Mouse (Mus musculus) gastrocnemius, postnatal 14 days (tissue): ENCODE data around the gene Evc2. TPM values are rescaled to one million over a fixed set of nuclear protein-coding genes. Genes with fewer than 3 reads are reported as not detected.

Source experiments
- DNase-seq: peaks from one replicate; pipeline ENCODE4 v3.0.0; 2021; ENCODE audit warnings: mixed read lengths
- intact Hi-C: fragments of 180-260 bp; cut with DNase I; formaldehyde crosslinking; loops from one replicate; pipeline ENCODE4 v1.15.1; 2025; ENCODE audit warnings: low total_unique reads
- long read RNA-seq, 2 experiments: library from polyadenylated mRNA; stranded (forward); transcript quantifications; one replicate each; pipeline ENCODE4 v2.0.0; 2021
- total RNA-seq, 2 experiments: library from RNA; stranded (reverse); gene quantifications; 2 replicates each; pipeline ENCODE4 v1.2.3; 2021

The Evc2 gene
- 1 to 10 TPM; 6.9 to 7.2 TPM for total RNA-seq
- long read RNA-seq, experiment 1, full-length matches to known transcripts, result 3 of 10 reads
- long read RNA-seq, experiment 1, partial matches to known transcripts, result 1 of 10 reads
- long read RNA-seq, experiment 1, other reads (novel, unspliced or antisense), result 6 of 10 reads
- long read RNA-seq, experiment 2, full-length matches to known transcripts, result 4 of 19 reads
- long read RNA-seq, experiment 2, partial matches to known transcripts, result 1 of 19 reads
- long read RNA-seq, experiment 2, other reads (novel, unspliced or antisense), result 14 of 19 reads

DNA sequence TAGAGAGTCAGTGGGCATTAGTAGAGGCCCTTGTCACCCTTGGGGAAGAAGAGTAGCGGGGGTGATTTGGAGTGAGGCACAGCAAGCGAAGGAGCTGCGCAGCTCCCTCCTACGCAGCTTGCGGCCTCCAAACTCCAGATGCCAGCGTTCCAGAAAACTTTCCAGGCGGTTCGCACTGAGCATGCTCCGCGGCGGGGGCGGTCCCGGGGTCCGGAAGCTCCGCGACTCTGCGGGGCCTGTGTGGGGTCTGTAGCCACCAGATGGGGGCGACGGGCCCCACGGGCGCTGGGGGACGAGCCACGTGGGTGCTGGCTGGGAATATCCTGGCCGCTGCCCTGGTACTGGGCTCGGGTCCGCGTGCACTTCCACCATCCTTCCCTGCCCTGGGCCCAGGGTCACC lies at the start of gene Evc2:
Evc2 (plus strand) TSS at position 212 of the 400 bp plus-strand sequence.
- intact Hi-C loops, result no loop called here
- peak; percentile 80 for DNase-seq

DNA sequence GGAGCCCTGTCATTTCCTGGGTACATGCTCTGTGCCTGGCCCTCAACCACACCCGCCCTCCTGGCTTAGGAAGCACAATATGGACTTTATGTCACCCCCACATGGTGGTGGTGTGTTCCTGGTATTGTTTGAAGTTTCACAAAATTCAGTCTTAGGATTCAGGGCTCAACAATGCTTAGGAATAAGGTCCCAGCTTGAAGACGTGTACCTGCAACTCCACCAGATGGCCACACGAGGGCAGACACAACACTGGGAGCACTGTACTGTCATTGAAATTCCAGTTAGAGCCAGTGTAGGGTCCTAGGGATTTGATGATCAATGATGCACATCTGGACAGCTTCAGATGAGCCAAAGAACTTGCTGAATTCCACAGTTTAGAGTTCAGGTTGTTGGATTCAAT lies 49.1 kb upstream of the Evc2 start:
- intact Hi-C loops, result no loop called here

DNA sequence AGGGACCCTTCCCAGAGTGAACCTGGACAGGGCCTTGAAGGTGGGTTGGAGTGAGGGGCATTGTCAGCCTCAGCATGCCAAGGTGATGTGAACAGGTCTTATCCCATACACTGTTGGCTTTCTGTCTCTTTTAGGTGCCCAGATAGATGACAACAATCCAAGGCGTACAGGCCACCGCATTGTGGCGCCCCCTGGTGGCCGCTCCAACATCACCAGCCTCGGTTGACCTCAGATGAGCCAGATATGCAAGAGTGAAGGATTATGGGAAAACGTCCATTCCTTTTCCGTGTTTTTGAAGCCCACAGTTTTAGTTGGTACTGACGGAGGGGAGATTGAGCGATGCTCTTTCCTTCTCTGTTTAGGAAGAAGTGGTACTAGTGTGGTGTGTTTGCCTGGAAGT lies 47.3 kb upstream of the Evc2 start:
- DNase-seq, result no peak
- intact Hi-C loops, result loop anchor here (10.0 kb wide), 1 partner anchor 424 kb away; the partner anchor contains the start of gene Stk32b

More for the DNA sequence above, 49.1 kb upstream of the Evc2 start:
- DNase-seq, result no peak

DNA sequence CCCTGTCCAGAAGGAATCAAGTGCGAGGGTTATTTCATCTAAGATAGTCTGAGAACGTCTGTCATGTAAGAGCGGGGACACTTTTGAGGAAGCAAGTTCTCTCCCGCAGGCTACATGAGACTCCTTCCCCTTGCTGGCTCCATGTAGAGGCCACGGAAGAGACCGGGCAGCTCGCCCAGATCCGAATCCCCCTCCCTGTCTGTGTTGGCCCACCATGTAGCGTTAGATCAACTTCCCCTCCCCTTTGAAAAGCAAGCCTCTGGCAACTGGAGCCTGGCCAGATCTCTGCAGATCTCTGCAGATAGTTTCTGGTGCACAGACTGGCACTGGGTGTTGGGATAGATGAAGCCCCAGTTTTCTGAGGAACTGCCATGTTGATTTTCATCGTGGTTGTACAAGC lies 41.6 kb upstream of the Evc2 start:
- intact Hi-C loops, result loop anchor here (5.0 to 10.0 kb wide), 2 partner anchors 61 to 418 kb away; partner anchors contain the start of gene Stk32b
- DNase-seq, result no peak

DNA sequence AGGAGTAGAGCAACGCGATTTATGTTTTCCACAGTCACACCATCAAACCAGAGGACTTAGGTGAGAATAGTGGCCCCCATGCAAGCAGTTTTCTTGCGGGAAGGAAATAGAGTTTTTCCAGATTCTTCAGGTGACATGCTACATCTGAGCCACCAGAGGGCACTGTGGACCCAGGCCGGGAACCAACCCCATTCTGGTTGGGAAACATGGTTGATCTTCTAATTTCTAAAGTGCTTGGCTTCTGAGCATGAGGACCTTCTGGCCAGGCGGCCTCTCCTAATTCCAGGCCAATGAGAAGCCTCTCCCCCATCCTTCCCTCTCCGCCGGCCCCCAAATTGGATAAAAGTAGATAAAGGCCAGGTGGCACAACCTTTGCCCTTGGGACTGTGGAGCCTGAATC lies 39.9 kb upstream of the Evc2 start:
- intact Hi-C loops, result loop anchor here (5.0 to 10.0 kb wide), 2 partner anchors 59 to 416 kb away; partner anchors contain the start of gene Stk32b
- DNase-seq, result peak; percentile 23

DNA sequence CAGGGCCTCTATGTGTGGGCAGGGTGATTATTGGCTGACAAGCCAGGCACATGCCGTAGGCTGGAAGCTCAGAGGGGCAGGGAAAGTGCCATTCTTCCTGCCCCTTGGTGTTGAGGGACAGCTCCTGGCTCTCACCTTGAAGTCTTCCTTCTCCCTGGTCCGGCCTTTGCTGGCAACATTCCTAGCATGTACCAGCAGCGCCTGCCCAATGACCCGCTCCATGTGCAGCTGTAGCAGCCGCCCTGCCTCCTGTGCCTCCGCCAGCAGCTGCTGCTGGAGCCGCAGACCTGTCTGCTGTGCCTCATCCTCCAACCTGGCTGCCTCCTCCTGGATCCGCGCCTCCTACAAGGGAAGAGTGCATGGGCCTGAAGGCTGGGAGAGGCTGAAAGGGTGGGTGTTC lies 28.3 kb upstream of the Evc2 start:
- DNase-seq, result no peak
- intact Hi-C loops, result no loop called here

DNA sequence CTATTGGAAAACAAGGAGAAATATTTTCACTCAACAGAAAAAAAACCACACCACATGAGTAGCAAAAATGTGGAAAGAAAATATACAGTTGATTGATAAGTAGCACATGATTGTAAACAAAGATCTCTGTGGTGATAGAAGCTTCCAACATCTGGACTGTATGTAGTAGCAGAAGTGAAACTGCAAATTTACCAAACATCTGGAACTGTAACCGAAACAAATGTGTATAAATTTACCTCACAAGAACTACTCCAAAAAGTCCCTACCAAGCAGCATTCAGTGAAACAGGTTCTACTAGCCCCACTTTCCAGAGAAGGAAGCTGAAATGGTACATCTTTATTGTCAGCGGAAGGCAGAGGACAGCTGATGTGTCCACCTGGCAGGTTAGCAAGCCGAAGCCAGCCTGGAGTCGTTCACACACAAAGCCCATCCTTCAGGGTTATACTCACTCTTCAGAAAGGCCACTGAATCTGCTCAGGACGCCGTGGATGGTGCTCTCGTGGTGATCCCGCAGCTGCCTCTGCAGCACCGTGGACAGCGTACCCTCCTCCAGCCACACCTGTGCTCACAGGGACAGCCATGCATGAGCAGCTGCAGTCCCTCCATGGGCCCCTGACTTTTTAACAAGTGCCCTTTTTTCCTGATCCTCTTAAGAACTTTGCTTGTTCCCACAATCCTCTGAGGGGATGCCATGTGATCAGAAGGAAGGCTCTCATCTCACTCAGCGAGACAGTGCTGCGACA lies 25.1 kb upstream of the Evc2 start:
- no peak for DNase-seq
- intact Hi-C loops, result no loop called here

DNA sequence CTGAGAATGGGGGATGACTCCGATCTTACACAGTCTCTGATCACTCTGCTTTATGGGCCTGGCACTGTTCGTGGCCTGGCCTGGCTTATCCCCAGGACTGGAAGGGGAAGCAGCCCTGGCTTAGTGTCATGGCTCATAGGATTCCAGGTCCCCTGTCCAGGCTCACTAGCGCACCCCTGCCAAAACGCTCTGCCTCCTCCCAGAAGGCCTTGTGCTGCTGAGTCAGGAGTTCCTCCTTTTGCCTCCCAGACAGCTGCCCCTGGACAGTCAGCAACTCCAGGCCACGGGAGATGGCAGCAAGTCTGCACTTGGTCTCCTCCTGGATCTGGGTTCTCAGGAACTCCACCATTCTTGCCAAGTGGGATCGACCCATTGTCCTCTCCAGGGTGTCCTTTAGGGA lies 19.6 kb upstream of the Evc2 start:
- intact Hi-C loops, result no loop called here
- DNase-seq, result peak; percentile 57

DNA sequence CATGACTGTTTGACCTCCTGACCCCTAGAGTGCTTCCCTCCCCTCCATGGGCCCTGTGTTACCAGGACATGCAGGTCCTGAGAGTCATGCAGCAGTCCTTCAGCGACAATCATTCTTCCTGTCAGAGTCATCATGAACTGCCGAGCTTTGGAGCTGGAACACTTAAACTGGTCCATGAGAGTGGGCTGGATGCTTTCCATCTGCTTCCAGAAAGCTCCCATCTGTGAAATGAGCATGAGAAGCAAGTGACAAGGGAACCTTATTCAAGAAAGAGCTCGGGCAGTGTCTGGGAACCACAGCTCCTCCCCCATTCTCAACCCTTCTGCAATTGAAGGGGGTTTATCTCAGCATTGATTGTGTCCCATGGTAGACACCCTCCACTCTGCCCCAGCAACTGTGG lies 18.1 kb upstream of the Evc2 start:
- intact Hi-C loops, result no loop called here
- no peak for DNase-seq

DNA sequence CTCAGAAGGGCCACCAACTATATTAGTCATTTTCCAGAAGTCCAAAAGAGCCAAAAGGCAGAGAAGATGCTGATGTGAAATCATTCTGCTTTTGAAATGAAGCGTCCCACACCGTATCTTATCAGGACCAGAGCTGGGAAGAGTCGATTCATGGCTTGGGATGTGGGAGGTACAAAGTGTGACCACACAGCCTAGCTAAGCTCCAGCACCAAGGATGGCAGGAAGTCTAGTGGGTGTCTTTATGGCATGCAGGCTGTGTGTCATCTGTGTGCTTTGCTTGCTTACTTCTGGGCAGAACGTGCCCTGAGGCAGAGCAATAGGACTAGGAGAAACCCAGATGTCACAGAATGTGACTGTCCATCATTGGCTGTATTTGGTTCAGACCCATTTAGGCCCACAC lies 17.5 kb upstream of the Evc2 start:
- intact Hi-C loops, result no loop called here
- no peak for DNase-seq

DNA sequence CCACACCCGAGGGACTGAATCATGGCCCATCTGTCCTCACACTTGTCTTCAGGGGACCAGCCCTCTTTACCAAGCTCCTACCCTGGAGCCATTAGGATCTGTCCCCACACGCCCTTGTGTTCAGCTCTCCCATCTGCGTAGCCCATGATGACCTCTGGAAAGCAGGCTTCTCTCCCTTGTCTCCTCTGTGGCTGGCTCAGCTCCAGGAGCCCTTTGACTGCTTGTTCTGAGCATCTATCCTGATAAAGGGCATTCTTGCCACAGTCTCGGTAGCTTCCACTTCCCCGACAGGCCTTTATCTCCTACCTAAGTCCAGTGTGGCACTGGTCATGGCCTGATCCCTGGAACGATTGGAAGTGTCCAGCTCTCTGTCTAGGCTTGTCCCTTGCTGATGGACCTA lies 11.6 kb upstream of the Evc2 start:
- DNase-seq, result no peak
- intact Hi-C loops, result no loop called here

DNA sequence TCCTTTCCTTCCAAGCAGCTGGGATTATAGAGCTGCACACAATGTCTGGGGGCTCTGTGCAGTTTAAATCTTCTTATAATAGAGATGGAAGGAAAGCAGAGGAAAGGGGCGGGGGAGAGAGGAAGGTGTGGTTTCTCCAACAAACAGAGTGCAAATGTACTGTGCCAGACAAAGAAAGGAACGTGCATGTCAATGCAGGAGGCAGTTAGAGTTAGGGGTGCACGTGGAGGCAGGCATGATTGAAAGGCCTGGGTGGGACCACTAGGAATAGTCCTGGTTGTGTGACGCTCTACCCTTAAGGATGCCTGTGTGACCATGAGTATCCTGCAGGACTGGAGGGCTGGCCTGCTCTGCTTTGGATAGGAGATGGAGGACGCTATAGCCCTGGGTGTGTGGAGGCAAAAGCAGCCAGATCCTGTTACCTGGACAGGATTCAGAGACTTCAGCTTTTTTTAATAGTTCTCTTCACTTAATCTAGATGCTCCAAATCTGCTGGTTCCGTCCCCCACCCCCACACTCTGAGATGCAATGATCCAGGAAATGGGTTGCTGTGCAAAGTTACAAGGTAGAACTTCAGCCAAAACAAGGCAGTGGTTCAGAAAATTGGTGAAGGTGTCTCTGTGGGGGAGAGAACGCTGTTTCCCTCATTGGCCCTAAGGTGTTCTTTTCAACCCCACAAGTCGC lies 7.7 kb upstream of the Evc2 start:
- no peak for DNase-seq
- intact Hi-C loops, result no loop called here

DNA sequence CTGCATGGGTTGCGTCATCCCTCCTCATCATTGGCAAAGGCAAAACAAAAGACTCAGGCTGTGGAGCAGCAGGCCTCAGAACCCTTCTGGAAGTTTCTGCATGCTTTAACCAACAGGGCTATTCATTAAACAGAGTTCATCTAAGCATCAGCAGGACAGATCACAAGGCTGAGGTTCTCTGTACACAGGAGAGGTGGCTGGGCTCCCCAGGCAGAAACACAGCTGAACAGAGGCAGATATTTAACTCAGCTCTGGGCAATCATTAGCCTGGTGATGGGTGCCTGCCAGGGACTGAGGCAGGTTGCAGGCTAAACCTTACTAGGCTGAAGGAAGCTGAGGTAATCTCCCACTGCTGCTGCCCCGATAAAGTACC lies 7.2 kb upstream of the Evc2 start:
- intact Hi-C loops, result no loop called here
- no peak for DNase-seq

DNA sequence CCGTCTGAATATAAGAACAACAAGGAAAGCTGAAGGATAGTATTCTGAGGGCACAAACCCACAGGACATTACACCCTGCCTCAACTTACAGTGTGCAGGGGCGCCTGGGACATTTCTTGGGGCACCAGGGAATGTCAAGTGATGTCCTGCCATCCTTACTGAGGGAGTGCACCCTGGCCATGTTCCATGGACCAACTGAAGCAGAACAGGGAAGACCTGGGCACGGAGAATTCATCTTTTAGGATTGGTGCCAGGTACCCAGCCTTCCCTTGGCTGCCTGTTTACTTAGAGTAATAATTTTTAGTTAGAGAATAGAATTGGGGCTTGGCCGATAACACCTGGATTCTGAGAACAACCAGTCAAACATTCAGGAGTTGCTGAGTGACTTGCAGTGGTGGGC lies 6.2 kb upstream of the Evc2 start:
- DNase-seq, result no peak
- intact Hi-C loops, result no loop called here

DNA sequence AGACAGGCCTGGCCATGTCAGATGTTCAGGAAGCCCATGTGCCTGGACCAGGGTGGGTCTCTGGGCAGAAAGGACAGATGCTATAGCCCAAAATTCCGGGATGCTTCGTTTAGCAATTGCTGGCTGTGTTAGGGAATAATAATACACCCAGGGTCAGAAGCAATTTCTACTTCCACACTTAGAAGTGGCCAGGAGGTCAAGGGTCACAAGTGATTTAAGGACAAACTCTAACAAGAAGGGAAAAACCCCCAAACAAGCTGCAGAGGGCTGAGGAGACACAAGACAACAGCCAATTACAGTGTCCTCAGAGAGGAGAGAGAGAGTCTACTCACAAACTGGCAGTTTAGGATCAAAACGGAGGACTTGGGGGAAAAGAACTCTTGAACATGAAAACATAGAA lies 3.2 kb upstream of the Evc2 start:
- DNase-seq, result no peak
- intact Hi-C loops, result no loop called here

DNA sequence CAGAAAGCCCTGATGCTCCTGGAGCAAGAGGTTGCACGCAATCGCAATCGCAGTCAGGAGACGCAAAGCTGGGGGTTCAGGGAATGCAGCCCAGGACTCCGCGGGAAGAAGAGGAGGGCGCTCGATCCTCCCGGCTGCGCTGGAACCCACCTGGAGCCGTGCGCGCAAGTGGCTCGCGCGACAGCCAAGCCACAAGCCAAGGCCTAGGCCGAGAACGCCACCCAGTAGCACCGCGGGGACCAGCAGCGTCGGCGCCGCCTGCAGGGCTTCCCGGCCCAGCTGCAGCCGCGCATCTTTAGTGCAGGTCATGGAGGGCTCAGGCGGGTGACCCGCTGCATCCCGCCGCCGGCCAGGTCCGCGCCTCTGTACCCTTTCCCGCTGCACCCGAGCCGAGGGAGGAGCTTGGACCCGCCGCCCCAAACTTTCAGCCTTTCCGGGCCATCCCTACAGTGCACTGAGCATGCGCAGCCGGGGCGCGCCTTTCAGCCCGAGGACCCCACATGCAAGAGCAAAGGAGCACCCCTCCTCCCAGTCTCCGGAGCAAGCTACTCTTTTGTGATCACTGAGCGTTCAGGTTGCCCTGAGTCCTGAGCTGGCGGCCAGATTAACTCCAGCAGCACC lies 1.7 kb upstream of the Evc2 start, which contains the start of gene Evc:
Evc (minus strand) TSS at position 410 of the 621 bp plus-strand sequence.
- DNase-seq, result peak; percentile 81
- intact Hi-C loops, result no loop called here

DNA sequence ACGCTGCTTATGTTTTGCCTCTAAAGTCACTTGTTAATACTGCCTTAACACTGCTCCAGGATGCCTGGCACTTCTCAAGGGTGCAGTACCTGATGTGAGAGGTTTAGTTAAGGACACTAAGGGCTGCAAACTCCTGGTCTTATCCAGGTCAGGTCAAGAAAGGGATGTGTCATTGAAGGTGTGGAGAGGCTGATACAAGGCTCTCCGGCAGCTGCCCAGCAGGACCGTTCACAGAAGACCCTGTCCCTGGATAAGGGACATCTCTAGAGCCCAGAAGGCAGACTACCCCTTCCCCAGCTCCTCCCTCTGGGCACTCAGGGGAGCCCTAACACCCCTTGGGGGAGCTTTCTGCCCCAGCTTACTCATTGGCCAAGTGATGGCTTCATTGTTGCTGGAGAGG lies 603 bp upstream of the Evc2 start:
- no peak for DNase-seq
- intact Hi-C loops, result no loop called here

DNA sequence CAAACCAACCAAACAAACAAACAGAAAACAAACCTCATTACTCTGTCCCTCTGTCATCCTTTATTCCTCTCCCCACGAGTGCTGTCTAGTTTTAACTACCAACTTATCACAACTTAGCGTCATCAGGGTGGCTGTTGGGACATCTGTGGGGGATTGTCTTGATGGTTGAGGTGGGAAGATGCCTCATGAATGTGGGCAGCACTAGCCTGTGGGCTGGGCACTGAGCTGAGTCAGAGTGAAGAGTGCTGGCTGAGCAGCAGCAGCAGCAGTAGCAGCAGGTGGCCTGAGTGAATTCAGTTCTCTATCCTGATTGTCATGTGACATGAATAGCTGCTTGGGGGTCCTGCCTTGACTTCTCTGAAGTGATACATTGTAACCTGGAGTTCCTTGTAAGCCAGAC lies 5.7 kb downstream of the Evc2 start:
- intact Hi-C loops, result no loop called here
- DNase-seq, result no peak

DNA sequence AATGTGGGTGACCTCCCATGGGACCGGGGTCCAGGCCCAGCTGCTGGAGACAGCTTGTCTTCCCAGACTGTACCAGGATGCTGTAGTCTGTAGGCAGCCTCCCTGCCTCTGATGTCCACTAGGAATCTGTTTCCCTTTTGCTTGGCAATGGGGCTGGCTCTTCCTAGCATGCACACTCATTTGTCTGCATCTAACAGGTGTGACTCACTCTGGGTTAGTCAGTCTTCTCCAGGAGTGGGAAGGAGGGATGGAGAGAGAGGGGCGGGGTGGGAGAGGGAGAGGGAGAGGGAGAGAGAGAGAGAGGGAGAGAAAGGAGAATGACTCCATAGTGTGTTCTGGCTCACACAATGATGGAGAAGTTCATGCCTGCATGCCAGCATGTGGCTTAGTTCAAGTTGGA lies 13.5 kb downstream of the Evc2 start:
- no peak for DNase-seq
- intact Hi-C loops, result no loop called here

DNA sequence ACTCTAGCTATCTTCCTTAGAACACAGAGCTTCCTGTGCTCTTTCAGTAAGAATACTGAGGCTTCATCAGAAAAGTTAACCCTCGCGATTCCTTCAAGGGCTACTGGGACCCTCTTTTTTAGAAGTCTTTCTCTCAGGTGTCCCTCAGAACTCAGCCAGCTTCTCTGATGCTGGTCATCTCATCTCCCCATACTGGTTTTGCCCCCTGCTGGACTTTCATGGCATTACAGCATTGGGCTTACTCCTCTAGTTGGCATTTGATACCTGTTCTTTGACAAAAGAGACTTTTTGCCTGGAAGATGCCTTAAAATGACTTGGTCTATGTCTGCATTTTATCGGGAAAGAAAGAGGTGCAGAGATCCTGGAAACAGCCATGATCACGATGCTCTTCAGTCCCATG lies 16.1 kb downstream of the Evc2 start:
- DNase-seq, result peak; percentile 40
- intact Hi-C loops, result no loop called here
